Mouse (Mus musculus): ENCODE measurements around the gene Stpg1.

Stpg1 gene

DNA sequence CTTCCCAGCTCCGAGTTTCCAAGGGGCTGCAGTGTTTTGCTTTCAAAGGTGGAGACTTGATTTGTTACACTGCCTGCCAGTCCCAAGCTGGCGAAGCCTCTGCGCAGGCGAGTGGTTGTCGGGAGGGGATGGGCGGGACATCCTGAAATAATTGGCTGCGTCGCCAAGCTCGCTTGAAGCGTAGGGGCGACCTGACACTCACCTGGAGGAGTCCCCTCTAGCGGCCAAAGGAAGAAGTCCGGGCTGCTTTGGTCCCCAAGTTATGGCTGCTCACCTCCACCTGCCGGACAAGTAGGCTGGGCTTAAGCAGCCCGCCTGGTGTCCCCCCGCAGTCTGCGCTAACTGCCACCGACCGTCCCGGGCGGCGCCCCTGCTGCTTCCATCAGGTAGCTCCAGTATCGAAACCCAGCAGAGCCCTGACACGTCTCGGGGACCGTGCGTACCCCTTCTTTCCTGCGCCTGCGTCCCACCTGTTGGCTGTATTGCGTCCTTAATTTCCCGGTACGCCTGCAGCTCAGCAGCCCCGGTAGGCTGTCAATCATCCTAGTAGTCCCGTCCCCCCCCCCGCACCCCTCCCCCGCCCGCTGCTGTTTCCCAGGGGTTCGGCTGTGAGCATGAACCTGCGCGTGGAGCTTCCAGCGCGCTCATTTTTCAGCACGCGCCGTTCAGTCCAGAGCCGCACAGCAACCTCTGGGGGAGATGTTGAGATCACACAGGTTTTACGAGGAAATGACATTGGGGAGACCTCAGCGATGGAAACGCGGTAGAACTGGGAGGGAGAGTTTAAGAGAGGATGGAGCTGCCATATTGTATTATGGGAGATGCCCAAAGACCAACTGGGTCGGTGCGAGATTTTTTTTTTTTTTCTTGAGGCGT is at the start of gene Stpg1, which contains the start of gene Nipal3:
Gene Stpg1, plus strand, starts transcription at position 270 of the 876 bp plus-strand sequence.
Gene Nipal3, minus strand, starts transcription at position 518 of the 876 bp plus-strand sequence.
- DNase-seq = peak; percentile 97

DNA sequence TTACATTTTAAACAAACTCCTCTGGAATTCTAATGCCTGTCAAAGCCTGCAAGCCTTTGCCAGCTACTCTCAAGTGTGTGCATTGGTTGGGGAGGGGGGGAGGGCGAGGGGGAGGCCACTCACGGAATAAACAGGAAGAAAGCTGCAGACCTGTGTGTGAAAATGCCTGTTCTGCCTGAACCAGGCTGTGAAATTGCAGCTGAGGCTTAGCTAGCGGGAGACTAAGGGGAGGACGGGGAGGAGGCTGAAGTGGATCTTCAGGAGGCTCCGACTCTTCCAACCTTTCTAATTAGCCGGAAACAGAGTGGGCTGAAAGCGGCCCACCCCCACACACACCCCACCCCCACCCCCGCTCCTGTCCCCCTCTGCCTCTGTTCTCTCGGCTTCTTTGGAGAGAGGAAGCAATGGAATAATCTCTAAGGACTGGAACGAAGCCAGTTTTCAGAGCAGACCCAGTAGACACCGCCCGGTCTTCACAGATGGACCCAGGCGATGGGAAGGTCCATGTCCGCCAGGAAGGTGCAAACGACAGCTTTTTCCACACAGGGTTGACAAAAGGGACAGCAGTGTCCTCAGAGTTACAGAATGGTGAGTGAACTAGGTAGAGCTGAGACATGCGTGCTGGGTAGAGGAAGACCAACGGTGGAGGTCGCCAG is 43.1 kb upstream of the Stpg1 start:
- no peak for DNase-seq

GRCm38 (mm10) chr4:135453164-135453563 is 41.4 kb upstream of the Stpg1 start:
- no peak for DNase-seq

- DNase-seq = no peak
These were observed 41.0 kb upstream of the Stpg1 start for GRCm38 (mm10) chr4:135453572-135453971.

GRCm38 (mm10) chr4:135463406-135463805 is 31.2 kb upstream of the Stpg1 start:
- no peak for DNase-seq

DNA sequence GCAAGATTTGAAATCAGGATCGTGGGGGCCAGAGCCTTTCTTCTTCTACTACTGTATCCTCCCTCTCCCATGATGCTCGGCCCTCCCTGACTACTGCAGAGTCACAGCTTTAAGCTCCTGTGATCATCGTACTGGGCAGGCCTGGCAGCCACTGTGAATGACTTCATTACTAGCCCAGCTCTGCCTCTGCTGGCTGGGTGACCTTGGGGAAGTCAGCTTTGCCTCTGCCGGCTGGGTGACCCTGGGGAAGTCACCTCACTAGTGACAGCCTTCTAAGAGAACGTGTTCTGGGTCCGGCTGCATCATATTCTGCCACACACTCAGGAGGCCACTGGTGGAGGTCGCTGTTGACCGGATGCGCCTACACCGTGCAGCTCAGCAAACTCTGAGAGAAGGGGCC is 16.7 kb upstream of the Stpg1 start:
- no peak for DNase-seq

GRCm38 (mm10) chr4:135480370-135480769 is 14.2 kb upstream of the Stpg1 start:
- no peak for DNase-seq

- no peak for DNase-seq
These were observed 9.5 kb upstream of the Stpg1 start for GRCm38 (mm10) chr4:135485086-135485485.

- peak; percentile 85 for DNase-seq
These were observed 8.2 kb upstream of the Stpg1 start for GRCm38 (mm10) chr4:135486352-135486751.

DNA sequence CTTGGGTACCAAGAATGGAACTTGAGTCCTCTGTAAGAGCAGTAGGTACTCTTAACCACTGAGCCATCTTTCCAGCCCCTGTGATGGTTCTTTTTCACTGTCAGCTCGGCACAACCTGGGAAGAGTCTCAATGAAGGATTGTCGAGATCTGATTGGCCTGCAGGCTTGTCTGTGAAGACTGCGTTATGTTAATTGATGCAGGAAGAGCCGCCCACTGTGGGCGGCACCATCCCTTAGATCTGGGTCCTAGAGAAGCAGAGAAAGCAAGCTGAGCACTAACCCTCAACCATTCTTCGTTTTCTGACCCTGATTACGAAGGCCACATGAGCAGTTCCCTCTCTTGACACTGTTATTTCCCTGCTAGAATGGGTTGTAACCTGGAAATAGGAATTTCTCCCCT is 5.3 kb upstream of the Stpg1 start:
- DNase-seq = no peak

GRCm38 (mm10) chr4:135493271-135493670 is 1.3 kb upstream of the Stpg1 start:
- DNase-seq = no peak

- DNase-seq = peak; percentile 81
These were observed 684 bp upstream of the Stpg1 start for GRCm38 (mm10) chr4:135493691-135494520.

DNA sequence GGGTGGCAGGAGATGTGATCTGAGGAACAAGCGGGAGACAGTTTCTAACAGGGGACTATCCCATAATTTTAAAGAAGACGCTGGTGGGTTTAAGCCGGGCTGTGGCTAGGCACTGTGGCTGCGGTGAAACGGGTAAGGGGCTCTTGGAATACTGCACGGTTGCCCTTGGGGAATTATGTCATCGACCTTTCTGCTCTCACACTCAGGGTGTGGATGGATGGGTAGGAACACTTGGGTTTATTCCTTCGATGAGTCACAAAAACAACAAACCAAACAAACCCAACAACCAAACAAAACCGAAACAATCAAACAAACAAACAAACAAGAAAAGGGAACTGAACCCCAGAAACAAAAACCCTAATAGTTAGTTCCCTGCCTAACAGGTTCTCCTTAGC is 804 bp downstream of the Stpg1 start:
- no peak for DNase-seq

DNA sequence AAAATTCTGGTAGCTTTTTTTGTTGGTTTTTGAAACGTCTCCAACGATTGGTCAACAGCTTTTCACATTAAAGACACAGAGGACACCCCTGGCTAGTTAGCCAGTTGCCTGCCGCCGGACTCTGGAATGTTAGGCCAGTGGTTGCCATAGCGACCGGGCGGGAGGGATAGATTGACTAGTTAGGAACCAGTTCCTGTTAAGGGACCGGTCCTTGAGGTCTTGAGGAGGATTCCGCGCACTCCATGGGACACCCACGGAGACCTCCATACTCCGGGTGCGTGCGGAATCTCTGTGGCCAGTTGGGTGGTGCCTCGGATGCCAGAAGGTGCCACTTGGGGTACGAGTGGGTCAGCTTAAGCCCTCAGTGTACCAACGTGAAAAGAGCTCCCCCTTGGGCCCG is 1.2 kb downstream of the Stpg1 start:
- DNase-seq = peak; percentile 47

- DNase-seq = no peak
These were observed 3.5 kb downstream of the Stpg1 start for GRCm38 (mm10) chr4:135498136-135498535.

DNA sequence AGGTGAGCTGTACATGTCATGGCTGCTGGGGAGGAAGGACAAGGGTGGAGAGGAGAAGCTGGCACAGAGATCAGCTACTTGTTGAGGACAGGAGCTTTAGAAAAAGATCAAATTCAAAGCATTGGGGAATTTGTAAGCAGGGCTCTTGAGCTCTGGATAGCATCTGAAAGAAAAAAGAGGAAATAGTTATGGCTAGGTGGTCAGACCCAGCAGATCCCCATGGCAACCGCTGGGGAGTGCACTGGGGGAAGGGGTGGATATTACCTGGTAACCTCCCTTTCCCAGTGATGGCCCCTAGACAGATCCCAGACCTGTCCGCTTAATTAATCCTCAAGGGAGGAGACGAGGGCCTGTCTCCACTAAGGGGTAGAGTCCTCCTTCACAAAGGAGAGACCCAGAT is 5.2 kb downstream of the Stpg1 start:
- no peak for DNase-seq

DNA sequence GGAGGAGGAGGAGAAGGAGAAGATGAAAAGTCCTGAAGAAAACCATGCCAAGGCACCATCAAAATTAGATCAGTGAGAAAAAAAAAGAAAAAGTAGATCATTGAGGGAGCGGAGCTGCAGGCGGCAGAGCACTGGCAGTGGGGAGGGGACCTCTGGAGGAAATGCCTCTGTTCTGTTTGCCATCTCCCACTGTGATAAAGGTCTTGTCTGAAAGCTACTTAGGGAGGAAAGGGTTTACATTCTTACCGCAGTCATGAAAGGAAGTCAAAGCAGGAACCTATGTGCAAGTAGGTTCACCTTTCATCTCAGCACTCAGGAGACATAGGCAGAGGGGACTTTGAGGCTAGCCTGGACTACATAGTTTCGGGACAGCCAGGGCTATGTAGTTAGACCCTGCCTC is 7.0 kb downstream of the Stpg1 start:
- no peak for DNase-seq

DNA sequence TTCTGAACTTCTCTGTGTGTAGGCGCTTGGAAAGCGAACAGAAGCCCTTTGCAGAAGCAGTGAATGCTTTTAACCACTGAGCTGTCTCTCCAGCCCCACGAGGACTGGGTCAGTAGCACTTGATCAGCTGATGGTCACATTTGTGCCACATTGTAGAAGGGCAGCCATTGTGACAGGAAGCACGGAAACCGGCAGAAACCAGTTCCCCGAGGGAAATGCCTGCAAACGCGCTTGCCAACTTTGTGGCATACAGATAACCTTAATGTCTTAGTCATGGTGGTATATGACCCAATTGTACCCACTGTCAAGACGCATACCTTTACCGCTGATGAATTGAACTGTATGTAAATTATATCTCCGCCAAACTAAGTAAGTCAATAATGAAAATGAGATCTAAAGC is 11.2 kb downstream of the Stpg1 start:
- DNase-seq = no peak

DNA sequence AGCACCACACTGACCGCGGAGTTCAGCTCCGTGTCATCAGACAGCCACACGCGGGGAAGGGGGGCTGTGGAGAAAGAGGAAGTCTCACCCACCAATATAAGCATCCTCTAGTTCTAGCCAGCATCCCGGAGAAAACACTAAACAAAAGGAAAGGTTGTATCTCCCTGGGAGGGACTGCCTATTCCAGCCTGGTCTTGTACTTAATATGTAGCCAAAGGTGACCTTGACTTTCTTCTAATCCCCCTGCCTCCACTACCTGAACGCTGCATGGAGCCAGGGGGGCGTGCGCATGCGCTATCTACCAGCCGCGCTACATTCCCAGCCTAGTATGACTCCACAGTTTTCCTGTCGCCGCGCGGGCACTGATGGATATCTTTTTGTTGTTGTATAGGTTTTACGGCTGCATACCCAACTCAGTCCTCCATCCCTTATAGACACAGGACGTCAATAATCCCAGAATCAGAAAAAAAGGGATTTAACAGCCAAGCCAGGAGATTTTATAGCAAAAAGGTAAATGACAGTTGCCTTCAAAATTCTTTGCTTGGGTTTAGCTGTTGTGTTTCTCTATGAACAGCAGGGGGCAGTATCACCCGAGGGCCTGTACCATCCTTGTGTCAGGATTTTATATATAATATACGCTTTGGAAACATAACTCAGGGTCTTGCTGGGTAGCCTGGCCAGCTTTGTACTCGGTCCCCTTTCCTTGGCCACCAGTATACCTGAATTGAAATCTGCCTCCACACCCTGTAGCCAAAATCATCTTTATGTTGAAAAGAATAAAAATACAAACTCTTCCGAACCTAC is 13.2 kb downstream of the Stpg1 start:
- no peak for DNase-seq

GRCm38 (mm10) chr4:135508419-135509039 is 13.9 kb downstream of the Stpg1 start:
- DNase-seq = peak; percentile 71

- DNase-seq = no peak
These were observed 14.9 kb downstream of the Stpg1 start for GRCm38 (mm10) chr4:135509515-135509914.

- no peak for DNase-seq
These were observed 19.3 kb downstream of the Stpg1 start for GRCm38 (mm10) chr4:135513865-135514264.
